ENCODE assay signal across 24 mouse cellular contexts in genomic region chr5:101772621-101773020, GRCm38 (mm10). TPM values are rescaled to one million over a fixed set of nuclear protein-coding genes. Genes with fewer than 3 reads are reported as not detected.
DNase-seq lines count a peak whose midpoint lies in the region; ATAC-seq lines count a peak whose summit lies in the region.
"Had no signal": no experiment of that assay in that cellular context is flagged by ENCODE, and none has a peak within 500 bp of the region (broad histone marks: within the 10 kb centered on the region; RNA-seq: fewer than 3 reads in every experiment).

No protein-coding gene starts in this region.

- ATAC-seq in kidney, embryonic 14.5 days (ENCODE audit: low FRiP score, low TSS enrichment), result no peak
- ATAC-seq: hindbrain, embryonic 16.5 days; liver, postnatal 0 days; midbrain, embryonic 13.5 days had no signal

- no peaks in the 10 kb centered on the region for H3K36me3 ChIP-seq in kidney, embryonic 14.5 days (ENCODE audit: control insufficient read depth, insufficient read depth, low read length)
- H3K36me3 ChIP-seq: forebrain, embryonic 10.5 days; midbrain, embryonic 13.5 days; neural tube, embryonic 13.5 days had no signal

- no peak overlapping the region for H3K4me2 ChIP-seq in kidney, embryonic 14.5 days (replicated peaks; ENCODE audit: low read depth, low read length)
- H3K4me2 ChIP-seq: midbrain, embryonic 13.5 days; neural tube, embryonic 13.5 days had no signal

- intact Hi-C loops in heart, postnatal 14 days (cut with DNase I), result no loop called here

- H3K27me3 ChIP-seq in kidney, embryonic 14.5 days (ENCODE audit: control insufficient read depth, insufficient read depth, low read length), result 0 out of 2 replicates have a peak, but pooled peaks cover 1% of the 10 kb centered on the region

- no peak overlapping the region for H3K9ac ChIP-seq in kidney, embryonic 14.5 days (ENCODE audit: low read depth, low read length)
- H3K9ac ChIP-seq: liver, postnatal 0 days; midbrain, embryonic 13.5 days; neural tube, embryonic 13.5 days had no signal

- no peaks in the 10 kb centered on the region for H3K4me1 ChIP-seq in kidney, embryonic 14.5 days (ENCODE audit: control insufficient read depth, insufficient read depth, low read length)
- H3K4me1 ChIP-seq: forebrain, embryonic 10.5 days; midbrain, embryonic 13.5 days; neural tube, embryonic 13.5 days had no signal

- no peak overlapping the region for H3K27ac ChIP-seq in kidney, embryonic 14.5 days (ENCODE audit: low read depth, low read length)
- H3K27ac ChIP-seq: forebrain, embryonic 10.5 days; left cerebral cortex, adult 2 months; midbrain, embryonic 13.5 days; neural tube, embryonic 13.5 days had no signal

- 84% methylated on average over 9 of the region's 9 CpGs for WGBS in kidney, embryonic 14.5 days

- peak; percentile 40 for DNase-seq in heart, adult 11 months
- no peak for DNase-seq in heart, postnatal 14 days
- peak; percentile 34 for DNase-seq in kidney, postnatal 10 days
- DNase-seq in urinary bladder, postnatal 14 days (ENCODE audit: low spot score), result peak; percentile 27
- no peak for DNase-seq in urinary bladder, adult 2 months (ENCODE audit: low spot score)
- DNase-seq in gastrocnemius, adult 18-20 months (ENCODE audit: low spot score), result no peak
- DNase-seq: adrenal gland, adult 8-10 months; B cell, adult 2 months; cerebellum, adult 11 months; cerebellum, postnatal 25 days; embryo, embryonic 11 days; gastrocnemius, postnatal 10 days; heart, adult 18-20 months; layer of hippocampus, adult 9-11 months; left cerebral cortex, postnatal 4 days; liver, postnatal 0 days; right cerebral cortex, adult 18-20 months; thymus, adult 2 months had no signal

- H3K4me3 ChIP-seq in kidney, embryonic 14.5 days (ENCODE audit: low read length), result no peak overlapping the region
- H3K4me3 ChIP-seq: forebrain, embryonic 10.5 days; left cerebral cortex, adult 2 months; midbrain, embryonic 13.5 days; neural tube, embryonic 13.5 days had no signal

- no peaks in the 10 kb centered on the region for H3K9me3 ChIP-seq in kidney, embryonic 14.5 days (ENCODE audit: control insufficient read depth, low read length)
- H3K9me3 ChIP-seq: forebrain, embryonic 10.5 days; midbrain, embryonic 13.5 days; neural tube, embryonic 13.5 days had no signal

RNA-seq across cellular contexts. Expression of gene Cds1, which starts 7.7 kb away (rescaled TPM):
- total RNA-seq in heart, postnatal 14 days (2021), result 1 to 10 TPM; 5.9 to 8.3 TPM
- polyA plus RNA-seq in kidney, embryonic 14.5 days (2014; fragmentation: Nextera tagmentation; extraction: Ambion mirVana), result 6.4 and 10.9 TPM in 2 replicates
- 78.8 and 101 TPM in 2 replicates for polyA plus RNA-seq in urinary bladder, adult 2 months (2012; rRNA removed)
- total RNA-seq in gastrocnemius, adult 18-20 months (2021), result 1 to 10 TPM; 3.7 to 9.5 TPM

Comparison
In these comparisons a context has a peak if more than half of its experiments do, and no peak if none do; other contexts are left out.
1. DNase-seq: peak in heart, adult 11 months (single experiment), kidney, postnatal 10 days (single experiment) and urinary bladder, postnatal 14 days (single experiment); none in heart, postnatal 14 days (0 of 2), urinary bladder, adult 2 months (single experiment) and gastrocnemius, adult 18-20 months (single experiment).